Comparison of ENCODE assay signal across 25 mouse cellular contexts in the genomic region with DNA sequence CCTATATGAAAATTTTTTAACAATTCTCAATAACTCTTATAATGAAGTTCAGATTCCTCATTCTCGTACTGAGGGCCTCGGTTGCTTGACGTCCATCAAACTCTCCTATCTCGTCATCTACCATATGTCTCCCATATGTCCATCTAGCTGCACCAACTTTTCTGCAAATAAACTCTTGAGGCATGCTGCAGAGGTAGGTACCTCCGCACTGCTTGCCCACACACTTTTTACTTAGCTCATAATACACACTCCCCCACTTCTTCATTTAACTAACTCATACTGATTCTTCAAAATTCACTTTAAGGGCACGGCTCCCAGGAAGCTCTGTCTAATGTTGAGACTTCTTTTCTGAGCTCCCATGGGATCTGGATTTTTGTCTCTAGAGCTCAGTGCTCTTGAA.
DNase-seq lines count a peak whose midpoint lies in the region; ATAC-seq lines count a peak whose summit lies in the region.
"Had no signal": no experiment of that assay in that cellular context is flagged by ENCODE, and none has a peak within 500 bp of the region (broad histone marks: within the 10 kb centered on the region; RNA-seq: fewer than 3 reads in every experiment).

No protein-coding gene starts in this region.

- H3K4me1 ChIP-seq in midbrain, embryonic 11.5 days (ENCODE audit: control insufficient read depth, insufficient read depth, low read length) = no peaks in the 10 kb centered on the region
- H3K4me1 ChIP-seq: embryonic facial prominence, embryonic 12.5 days; forebrain, embryonic 13.5 days; forebrain, embryonic 15.5 days had no signal

- H3K4me2 ChIP-seq in midbrain, embryonic 11.5 days = no peak overlapping the region
- H3K4me2 ChIP-seq: embryonic facial prominence, embryonic 12.5 days; forebrain, embryonic 13.5 days; forebrain, embryonic 15.5 days had no signal

- H3K27ac ChIP-seq in midbrain, embryonic 11.5 days (ENCODE audit: low read depth, low read length) = no peak overlapping the region
- H3K27ac ChIP-seq: embryonic facial prominence, embryonic 10.5 days; embryonic facial prominence, embryonic 12.5 days; forebrain, embryonic 13.5 days; forebrain, embryonic 15.5 days had no signal

- no peaks in the 10 kb centered on the region; the same call in 1 of the 2 replicates for H3K27me3 ChIP-seq in midbrain, embryonic 11.5 days (ENCODE audit: control insufficient read depth, insufficient read depth, low read length)
- H3K27me3 ChIP-seq: CH12.LX; forebrain, embryonic 15.5 days had no signal

- 91% methylated on average over 6 of the region's 6 CpGs for WGBS in midbrain, embryonic 11.5 days

- ATAC-seq in frontal cortex, adult (ENCODE audit: low TSS enrichment) = peak; percentile 73
- no peak for ATAC-seq in midbrain, embryonic 11.5 days (ENCODE audit: low FRiP score)
- ATAC-seq: activated CD4-positive, CD25-positive, alpha-beta regulatory T cell, adult 4 months; CD4-positive, CD25-positive, alpha-beta regulatory T cell, adult 4 months; forebrain, embryonic 13.5 days; forebrain, embryonic 15.5 days; forebrain, postnatal 0 days; Patski had no signal

- no peaks in the 10 kb centered on the region for H3K36me3 ChIP-seq in midbrain, embryonic 11.5 days (ENCODE audit: control insufficient read depth, insufficient read depth, low read length)
- H3K36me3 ChIP-seq: embryonic facial prominence, embryonic 10.5 days; embryonic facial prominence, embryonic 12.5 days; forebrain, embryonic 15.5 days; G1E had no signal

- no peak overlapping the region for H3K4me3 ChIP-seq in midbrain, embryonic 11.5 days (ENCODE audit: low read depth, low read length)
- H3K4me3 ChIP-seq: embryonic facial prominence, embryonic 10.5 days; embryonic facial prominence, embryonic 12.5 days; forebrain, embryonic 13.5 days; forebrain, embryonic 15.5 days had no signal

- no peaks in the 10 kb centered on the region for H3K9me3 ChIP-seq in midbrain, embryonic 11.5 days (ENCODE audit: control insufficient read depth, low read length)
- H3K9me3 ChIP-seq: embryonic facial prominence, embryonic 10.5 days; embryonic facial prominence, embryonic 12.5 days; forebrain, embryonic 13.5 days; forebrain, embryonic 15.5 days; G1E had no signal

- no peak overlapping the region for H3K9ac ChIP-seq in midbrain, embryonic 11.5 days (ENCODE audit: low read length)
- H3K9ac ChIP-seq: embryonic facial prominence, embryonic 12.5 days; forebrain, embryonic 13.5 days; forebrain, embryonic 15.5 days; forebrain, postnatal 0 days had no signal

- DNase-seq in frontal cortex, postnatal 25 days (ENCODE audit: low spot score in 2 of 2) = no peak
- peak; percentile 1 to 3 for DNase-seq in left cerebral cortex, adult 9 months (ENCODE audit: low spot score in 2 of 2)
- DNase-seq in left cerebral cortex, adult 11 months (ENCODE audit: low spot score) = no peak
- peak; percentile 27 for DNase-seq in brain, adult 2 months (ENCODE audit: low read depth, low spot score)
- DNase-seq in midbrain, embryonic 11.5 days (ENCODE audit: low spot score, missing footprints) = no peak
- DNase-seq: adrenal gland, adult 2 months; adrenal gland, postnatal 10 days; adrenal gland, postnatal 25 days; B cell, adult 2 months; cerebellum, adult 11-12 months; cerebellum, adult 2 months; cerebellum, adult 9-10 months; cerebellum, postnatal 10 days; cerebellum, postnatal 25 days; forebrain, postnatal 0 days had no signal

Comparison
In these comparisons a context has a peak if more than half of its experiments do, and no peak if none do; other contexts are left out.
1. DNase-seq: peak in left cerebral cortex, adult 9 months (2 of 2) and brain, adult 2 months (single experiment); none in frontal cortex, postnatal 25 days (0 of 2), left cerebral cortex, adult 11 months (single experiment) and midbrain, embryonic 11.5 days (single experiment).